In genomic region chr3:54672557-54673529, GRCm38 (mm10) we compare ENCODE assay signal across 10 mouse cellular contexts. TPM values are rescaled to one million over a fixed set of nuclear protein-coding genes. Genes with fewer than 3 reads are reported as not detected.
A peak's percentile ranks its signal among the peaks of the same experiment; 100 is the strongest.
DNase-seq lines count a peak whose midpoint lies in the region; ATAC-seq and TF ChIP-seq lines count a peak whose summit lies in the region.
"Had no signal": no experiment of that assay in that cellular context is flagged by ENCODE, and none has a peak within 500 bp of the region (broad histone marks: within the 10 kb centered on the region; RNA-seq: fewer than 3 reads in every experiment).

No protein-coding gene starts in this region.

- no peaks in the 10 kb centered on the region; the same call in 1 of the 2 replicates for H3K4me1 ChIP-seq in heart, adult 2 months (ENCODE audit: control insufficient read depth, insufficient read depth, low read length)
- no peaks in the 10 kb centered on the region for H3K4me1 ChIP-seq in heart, embryonic 12.5 days (replicated peaks)
- H3K4me1 ChIP-seq in hindbrain, postnatal 0 days (ENCODE audit: insufficient read depth, low read length): no peaks in the 10 kb centered on the region
- H3K4me1 ChIP-seq: neural tube, embryonic 12.5 days had no signal

- no peak for TF ChIP-seq EP300 in heart, adult 2 months (IDR thresholded peaks at IDR 0.05; ENCODE audit: insufficient read depth, low read depth, low read length)

- no peak overlapping the region for H3K27ac ChIP-seq in heart, adult 2 months
- no peak overlapping the region for H3K27ac ChIP-seq in heart, embryonic 12.5 days (ENCODE audit: poor library complexity, severe bottlenecking)
- no peak overlapping the region for H3K27ac ChIP-seq in hindbrain, postnatal 0 days
- H3K27ac ChIP-seq: neural tube, embryonic 12.5 days had no signal

- TF ChIP-seq CTCF in heart, adult 2 months (IDR thresholded peaks at IDR 0.05): peak; percentile 82
- TF ChIP-seq CTCF in hindbrain, postnatal 0 days (IDR thresholded peaks at IDR 0.05; ENCODE audit: low read depth): peak; percentile 69

- no peak overlapping the region for H3K4me2 ChIP-seq in heart, embryonic 12.5 days
- no peak overlapping the region for H3K4me2 ChIP-seq in hindbrain, postnatal 0 days (ENCODE audit: low read depth, low read length)
- H3K4me2 ChIP-seq: neural tube, embryonic 12.5 days had no signal

- H3K36me3 ChIP-seq in heart, adult 2 months (ENCODE audit: control insufficient read depth, insufficient read depth, low read length): no peaks in the 10 kb centered on the region
- no peaks in the 10 kb centered on the region for H3K36me3 ChIP-seq in heart, embryonic 12.5 days
- H3K36me3 ChIP-seq in hindbrain, postnatal 0 days (ENCODE audit: insufficient read depth, low read length): no peaks in the 10 kb centered on the region
- H3K36me3 ChIP-seq: neural tube, embryonic 12.5 days had no signal

- no peaks in the 10 kb centered on the region for H3K27me3 ChIP-seq in heart, adult 2 months (ENCODE audit: control insufficient read depth, insufficient read depth, low read length)
- H3K27me3 ChIP-seq in heart, embryonic 12.5 days (replicated peaks): no peaks in the 10 kb centered on the region
- no peaks in the 10 kb centered on the region for H3K27me3 ChIP-seq in hindbrain, postnatal 0 days (ENCODE audit: insufficient read depth, low read length)
- H3K27me3 ChIP-seq: neural tube, embryonic 12.5 days had no signal

- no peaks in the 10 kb centered on the region for H3K79me2 ChIP-seq in heart, adult 2 months (replicated peaks; ENCODE audit: control insufficient read depth, insufficient read depth, low read length)

- 59% methylated on average over 13 of the region's 13 CpGs for WGBS in heart, adult 2 months
- WGBS in heart, embryonic 12.5 days: 69% methylated on average over 13 of the region's 13 CpGs
- WGBS in hindbrain, postnatal 0 days: 64% methylated on average over 13 of the region's 13 CpGs

- intact Hi-C loops in heart, adult 2 months (cut with DNase I): loop anchor here (1.0 kb wide), 1 partner anchor 320 kb away; no protein-coding TSS in a partner anchor
- intact Hi-C loops in left cerebral cortex, postnatal 25 days (cut with DNase I): loop anchor here (1.0 to 5.0 kb wide), 3 partner anchors 316 to 941 kb away; partner anchors contain the start of gene Trpc4

- ATAC-seq in heart, embryonic 12.5 days (ENCODE audit: insufficient number of reproducible peaks, low FRiP score): no peak
- ATAC-seq in hindbrain, postnatal 0 days: no peak
- no peak for ATAC-seq in monocyte, adult 5-6 weeks (replicated peaks; ENCODE audit: insufficient number of reproducible peaks, low FRiP score, low TSS enrichment, poor library complexity, severe bottlenecking)

- no peak overlapping the region for H3K4me3 ChIP-seq in heart, adult 2 months
- no peak overlapping the region for H3K4me3 ChIP-seq in heart, embryonic 12.5 days
- no peak overlapping the region for H3K4me3 ChIP-seq in hindbrain, postnatal 0 days (ENCODE audit: low read length)
- H3K4me3 ChIP-seq: neural tube, embryonic 12.5 days had no signal

- no peak for TF ChIP-seq POLR2A in heart, adult 2 months (IDR thresholded peaks at IDR 0.05; ENCODE audit: insufficient read depth, low read depth, low read length)

- H3K9ac ChIP-seq in heart, adult 2 months (ENCODE audit: low read depth, low read length): no peak overlapping the region
- no peak overlapping the region for H3K9ac ChIP-seq in heart, embryonic 12.5 days
- no peak overlapping the region for H3K9ac ChIP-seq in hindbrain, postnatal 0 days (replicated peaks; ENCODE audit: low read length)
- H3K9ac ChIP-seq: neural tube, embryonic 12.5 days had no signal

- no peaks in the 10 kb centered on the region for H3K9me3 ChIP-seq in heart, embryonic 12.5 days (replicated peaks)
- no peaks in the 10 kb centered on the region for H3K9me3 ChIP-seq in hindbrain, postnatal 0 days (ENCODE audit: low read length)
- H3K9me3 ChIP-seq: neural tube, embryonic 12.5 days had no signal

- no peak for DNase-seq in heart, adult 2 months
- peak; percentile 58 for DNase-seq in CD4-positive, CD25-positive, alpha-beta regulatory T cell, adult 2 months (ENCODE audit: low read depth, low spot score)
- DNase-seq in embryo, embryonic 11 days: peak; percentile 82
- peak; percentile 84 for DNase-seq in hindbrain, postnatal 0 days (ENCODE audit: low spot score)
- peak; percentile 48 to 81 for DNase-seq in left cerebral cortex, postnatal 25 days (ENCODE audit: low spot score in 2 of 2)
- DNase-seq in right cerebral cortex, adult 2 months (ENCODE audit: low spot score in 2 of 2): peak; percentile 49 to 66

RNA-seq across cellular contexts. Expression of gene Supt20, which starts 19.8 kb away (rescaled TPM):
- total RNA-seq in heart, adult 2 months (2021): 10 to 100 TPM; 18.0 to 19.8 TPM
- 22.7 and 26.4 TPM in 2 replicates for polyA plus RNA-seq in heart, adult 2 months (2012; rRNA removed)
- 76.3 and 82.2 TPM in 2 replicates for polyA plus RNA-seq in heart, embryonic 12.5 days (2016; fragmentation: Nextera tagmentation; extraction: Ambion mirVana)
- total RNA-seq in hindbrain, postnatal 0 days (2014; rRNA removed): 36.3 and 43.5 TPM in 2 replicates
- polyA plus RNA-seq in hindbrain, postnatal 0 days (2015; fragmentation: Nextera tagmentation; extraction: Ambion mirVana): 52.0 and 55.4 TPM in 2 replicates
- 10 to 100 TPM; 41.6 to 42.3 TPM for total RNA-seq in left cerebral cortex, postnatal 25 days (2021)
- total RNA-seq in monocyte, adult 5-6 weeks (2017): 47.4 to 88.0 TPM (median 61.8 TPM) in 3 replicates

RNA-seq across cellular contexts. Expression of gene Gm21958, which starts 41.3 kb away (rescaled TPM):
- total RNA-seq in heart, adult 2 months (2021): not detected
- polyA plus RNA-seq in heart, adult 2 months (2012; rRNA removed): not detected in 2 replicates
- 1.0 TPM in 1 of 2 replicates, not detected in the other for polyA plus RNA-seq in heart, embryonic 12.5 days (2016; fragmentation: Nextera tagmentation; extraction: Ambion mirVana)
- not detected in 2 replicates for total RNA-seq in hindbrain, postnatal 0 days (2014; rRNA removed)
- 0.49 TPM in 1 of 2 replicates, not detected in the other for polyA plus RNA-seq in hindbrain, postnatal 0 days (2015; fragmentation: Nextera tagmentation; extraction: Ambion mirVana)
- not detected for total RNA-seq in left cerebral cortex, postnatal 25 days (2021)
- total RNA-seq in monocyte, adult 5-6 weeks (2017): not detected in 3 replicates
- polyA plus RNA-seq: heart, embryonic 16.5 days; neural tube, embryonic 12.5 days had no signal

Comparison
In these comparisons a context has a peak if more than half of its experiments do, and no peak if none do; other contexts are left out.
1. DNase-seq: peak in CD4-positive, CD25-positive, alpha-beta regulatory T cell, adult 2 months (single experiment), embryo, embryonic 11 days (single experiment), hindbrain, postnatal 0 days (single experiment), left cerebral cortex, postnatal 25 days (2 of 2) and right cerebral cortex, adult 2 months (2 of 2); none in heart, adult 2 months (0 of 2).